ENCODE assay signal across 16 mouse cellular contexts in genomic region chr7:49809562-49809961, GRCm38 (mm10).
"Had no signal": no experiment of that assay in that cellular context is flagged by ENCODE, and none has a peak within 500 bp of the region (broad histone marks: within the 10 kb centered on the region; RNA-seq: fewer than 3 reads in every experiment).

No protein-coding gene starts in this region.

- H3K36me3 ChIP-seq: midbrain, embryonic 15.5 days; neural tube, embryonic 12.5 days; neural tube, embryonic 15.5 days had no signal

- H3K4me1 ChIP-seq: midbrain, embryonic 15.5 days; neural tube, embryonic 12.5 days; stomach, embryonic 15.5 days had no signal

- H3K9ac ChIP-seq: liver, embryonic 13.5 days; midbrain, embryonic 12.5 days; midbrain, embryonic 15.5 days; neural tube, embryonic 12.5 days; neural tube, embryonic 15.5 days; stomach, embryonic 15.5 days had no signal

- H3K27ac ChIP-seq: left cerebral cortex, adult 2 months; liver, embryonic 13.5 days; macrophage; midbrain, embryonic 12.5 days; midbrain, embryonic 15.5 days; neural tube, embryonic 12.5 days; neural tube, embryonic 15.5 days; stomach, embryonic 15.5 days had no signal

- H3K9me3 ChIP-seq: liver, embryonic 13.5 days; midbrain, embryonic 12.5 days; midbrain, embryonic 15.5 days; neural tube, embryonic 12.5 days; neural tube, embryonic 15.5 days; stomach, embryonic 15.5 days had no signal

- DNase-seq: kidney, adult 18-20 months; kidney, adult 9 months; kidney, postnatal 25 days; layer of hippocampus, postnatal 36 days; liver, embryonic 13.5 days; lung, adult 2 months; right cerebral cortex, postnatal 25 days; spleen, adult 18-20 months; thymus, postnatal 25 days had no signal

- H3K4me3 ChIP-seq: left cerebral cortex, adult 2 months; liver, embryonic 13.5 days; midbrain, embryonic 12.5 days; midbrain, embryonic 15.5 days; neural tube, embryonic 12.5 days; neural tube, embryonic 15.5 days; stomach, embryonic 15.5 days had no signal

- H3K27me3 ChIP-seq: liver, embryonic 13.5 days; midbrain, embryonic 12.5 days; midbrain, embryonic 15.5 days; neural tube, embryonic 12.5 days; neural tube, embryonic 15.5 days; stomach, embryonic 15.5 days had no signal
